Mouse (Mus musculus) frontal cortex, postnatal 25 days (tissue): ENCODE measurements around the gene Snx19.

Experiments used
- DNase-seq, 2 experiments: peaks; one replicate each; pipeline ENCODE4 v3.0.0; 2022; ENCODE audit warnings: low spot score in 2 of 2

Snx19 gene

GRCm38 (mm10) chr9:30484183-30484582, 57.3 kb downstream of the Snx19 start:
- DNase-seq: no peak

- no peak for DNase-seq
These were observed 58.3 kb downstream of the Snx19 start for GRCm38 (mm10) chr9:30485161-30485560.

GRCm38 (mm10) chr9:30488384-30488783, 61.5 kb downstream of the Snx19 start:
- no peak for DNase-seq

GRCm38 (mm10) chr9:30494446-30494845, 67.5 kb downstream of the Snx19 start:
- DNase-seq: no peak

GRCm38 (mm10) chr9:30508966-30509365, 82.1 kb downstream of the Snx19 start:
- no peak for DNase-seq

GRCm38 (mm10) chr9:30515953-30516352, 89.0 kb downstream of the Snx19 start:
- DNase-seq: no peak
